Mouse (Mus musculus) midbrain, embryonic 10.5 days (tissue): ENCODE results near the gene Ddx51. TPM values are rescaled to one million over a fixed set of nuclear protein-coding genes. Genes with fewer than 3 reads are reported as not detected.

Source experiments
- DNase-seq: peaks from one replicate; pipeline ENCODE4 v3.0.0-alpha.2; 2017; ENCODE audit warnings: low spot score
- H3K27ac ChIP-seq: fragments of 300-500 bp; sonication (generic); replicated peaks from 2 replicates; pipeline ENCODE4 v1.5.1; 2016; ENCODE audit warnings: mild to moderate bottlenecking
- H3K27me3 ChIP-seq: fragments of 300-500 bp; sonication (generic); 2 replicates; pipeline ENCODE4 v1.6.1; 2016; ENCODE audit warnings: low read depth, mild to moderate bottlenecking; ENCODE audit not compliant: poor library complexity, severe bottlenecking
- H3K36me3 ChIP-seq: fragments of 300-500 bp; sonication (generic); 2 replicates; pipeline ENCODE4 v1.6.1; 2016; ENCODE audit warnings: mild to moderate bottlenecking, moderate library complexity
- H3K4me1 ChIP-seq: fragments of 300-500 bp; sonication (generic); 2 replicates; pipeline ENCODE4 v1.6.1; 2016
- H3K4me3 ChIP-seq: fragments of 300-500 bp; sonication (generic); 2 replicates; pipeline ENCODE4 v1.5.1; 2016; ENCODE audit warnings: mild to moderate bottlenecking, moderate library complexity
- H3K9me3 ChIP-seq: fragments of 300-500 bp; sonication (generic); replicated peaks from 2 replicates; pipeline ENCODE4 v1.6.1; 2016; ENCODE audit warnings: mild to moderate bottlenecking
- WGBS: fragments of 180-500 bp; shearing (Covaris S2); methylation state at CpG from one replicate; pipeline ENCODE4 v1.1.7; 2016; 5-methylcytosine and 5-hydroxymethylcytosine counted together
- polyA plus RNA-seq: library from polyadenylated mRNA; unstranded; fragments of >200 nt; fragmentation: Nextera tagmentation; extraction: Ambion mirVana; gene quantifications from 2 replicates; pipeline ENCODE4 v1.2.1, GENCODE M21; 2016

Ddx51 gene
- 31.0 and 33.1 TPM in 2 replicates for polyA plus RNA-seq

- Histone ChIP-seq H3K4me3 (peak within 1 kb of the TSS; percentile 99), H3K27me3 (no peaks in the 10 kb centered on the region), H3K27ac (peak within 1 kb of the TSS; percentile 90), H3K9me3 (no peaks in the 10 kb centered on the region), H3K4me1 (peaks cover 26% of the 10 kb centered on the region), H3K36me3 (peaks cover 76% of the 10 kb centered on the region)
- DNase-seq, result peak; percentile 95
- WGBS, result 1% methylated on average over 91 of the region's 91 CpGs
Observed at GRCm38 (mm10) chr5:110652719-110653648, at the start of gene Ddx51, which contains the start of gene Noc4l. Gene Ddx51, plus strand, starts transcription at chr5:110653451. Gene Noc4l, minus strand, starts transcription at chr5:110653417.

- WGBS, result 89% methylated on average over 2 of the region's 2 CpGs
- Histone ChIP-seq H3K4me1 (no peaks in the 10 kb centered on the region), H3K4me3 (no peak overlapping the region), H3K36me3 (no peaks in the 10 kb centered on the region), H3K9me3 (no peaks in the 10 kb centered on the region), H3K27me3 (no peaks in the 10 kb centered on the region; the same call in 1 of the 2 replicates), H3K27ac (no peak overlapping the region)
- DNase-seq, result no peak
Observed at GRCm38 (mm10) chr5:110604311-110604710, 48.9 kb upstream of the Ddx51 start.

- WGBS, result 67% methylated on average over 5 of the region's 5 CpGs
- Histone ChIP-seq H3K27me3 (no peaks in the 10 kb centered on the region), H3K4me3 (no peak overlapping the region), H3K27ac (no peak overlapping the region), H3K9me3 (no peaks in the 10 kb centered on the region), H3K4me1 (0 out of 2 replicates have a peak, but pooled peaks cover 4% of the 10 kb centered on the region), H3K36me3 (no peaks in the 10 kb centered on the region)
- DNase-seq, result no peak
Observed at GRCm38 (mm10) chr5:110605531-110606221, 47.6 kb upstream of the Ddx51 start.

GRCm38 (mm10) chr5:110607767-110608166 lies 45.5 kb upstream of the Ddx51 start:
- 84% methylated on average over 3 of the region's 3 CpGs for WGBS
- H3K4me3 ChIP-seq, result no peak overlapping the region
- H3K9me3 ChIP-seq, result no peaks in the 10 kb centered on the region
- H3K4me1 ChIP-seq, result 0 out of 2 replicates have a peak, but pooled peaks cover 4% of the 10 kb centered on the region
- H3K27me3 ChIP-seq, result no peaks in the 10 kb centered on the region
- no peak for DNase-seq
- no peak overlapping the region for H3K27ac ChIP-seq
- no peaks in the 10 kb centered on the region for H3K36me3 ChIP-seq

- no peak for DNase-seq
- H3K27me3 ChIP-seq, result no peaks in the 10 kb centered on the region
- no peaks in the 10 kb centered on the region for H3K9me3 ChIP-seq
- no peak overlapping the region for H3K4me3 ChIP-seq
- 0 out of 2 replicates have a peak, but pooled peaks cover 4% of the 10 kb centered on the region for H3K4me1 ChIP-seq
- 79% methylated on average over 6 of the region's 6 CpGs for WGBS
- H3K36me3 ChIP-seq, result no peaks in the 10 kb centered on the region
- H3K27ac ChIP-seq, result no peak overlapping the region
Observed at GRCm38 (mm10) chr5:110608336-110608735, 44.9 kb upstream of the Ddx51 start.

GRCm38 (mm10) chr5:110608941-110609340 lies 44.3 kb upstream of the Ddx51 start:
- Histone ChIP-seq H3K27me3 (no peaks in the 10 kb centered on the region), H3K36me3 (no peaks in the 10 kb centered on the region), H3K4me3 (no peak overlapping the region), H3K4me1 (0 out of 2 replicates have a peak, but pooled peaks cover 4% of the 10 kb centered on the region), H3K27ac (no peak overlapping the region), H3K9me3 (no peaks in the 10 kb centered on the region)
- 65% methylated on average over 8 of the region's 8 CpGs for WGBS
- no peak for DNase-seq

GRCm38 (mm10) chr5:110609425-110609824 lies 43.8 kb upstream of the Ddx51 start:
- no peak overlapping the region for H3K4me3 ChIP-seq
- no peaks in the 10 kb centered on the region for H3K27me3 ChIP-seq
- H3K9me3 ChIP-seq, result no peaks in the 10 kb centered on the region
- H3K27ac ChIP-seq, result no peak overlapping the region
- WGBS, result 87% methylated on average over 3 of the region's 3 CpGs
- H3K36me3 ChIP-seq, result no peaks in the 10 kb centered on the region
- H3K4me1 ChIP-seq, result 0 out of 2 replicates have a peak, but pooled peaks cover 4% of the 10 kb centered on the region
- no peak for DNase-seq

- 86% methylated on average over 5 of the region's 5 CpGs for WGBS
- no peak for DNase-seq
- Histone ChIP-seq H3K4me1 (0 out of 2 replicates have a peak, but pooled peaks cover 4% of the 10 kb centered on the region), H3K4me3 (no peak overlapping the region), H3K36me3 (no peaks in the 10 kb centered on the region), H3K27ac (no peak overlapping the region), H3K27me3 (no peaks in the 10 kb centered on the region), H3K9me3 (no peaks in the 10 kb centered on the region)
Observed at GRCm38 (mm10) chr5:110609868-110610267, 43.4 kb upstream of the Ddx51 start.

- no peak overlapping the region for H3K4me3 ChIP-seq
- no peaks in the 10 kb centered on the region for H3K9me3 ChIP-seq
- WGBS, result 86% methylated on average over 7 of the region's 7 CpGs
- H3K27ac ChIP-seq, result no peak overlapping the region
- 0 out of 2 replicates have a peak, but pooled peaks cover 4% of the 10 kb centered on the region for H3K4me1 ChIP-seq
- DNase-seq, result no peak
- H3K27me3 ChIP-seq, result no peaks in the 10 kb centered on the region
- H3K36me3 ChIP-seq, result no peaks in the 10 kb centered on the region
Observed at GRCm38 (mm10) chr5:110610484-110610883, 42.8 kb upstream of the Ddx51 start.

- no peak for DNase-seq
- Histone ChIP-seq H3K4me3 (no peak overlapping the region), H3K27ac (no peak overlapping the region), H3K4me1 (0 out of 2 replicates have a peak, but pooled peaks cover 4% of the 10 kb centered on the region), H3K36me3 (no peaks in the 10 kb centered on the region), H3K9me3 (no peaks in the 10 kb centered on the region), H3K27me3 (no peaks in the 10 kb centered on the region)
- 85% methylated on average over 5 of the region's 5 CpGs for WGBS
Observed at GRCm38 (mm10) chr5:110611435-110612158, 41.7 kb upstream of the Ddx51 start.

- no peaks in the 10 kb centered on the region for H3K9me3 ChIP-seq
- no peaks in the 10 kb centered on the region for H3K36me3 ChIP-seq
- 92% methylated on average over 6 of the region's 6 CpGs for WGBS
- H3K4me1 ChIP-seq, result no peaks in the 10 kb centered on the region
- H3K27ac ChIP-seq, result no peak overlapping the region
- DNase-seq, result no peak
- H3K27me3 ChIP-seq, result no peaks in the 10 kb centered on the region
- H3K4me3 ChIP-seq, result no peak overlapping the region
Observed at GRCm38 (mm10) chr5:110619226-110619625, 34.0 kb upstream of the Ddx51 start.

GRCm38 (mm10) chr5:110624319-110624718 lies 28.9 kb upstream of the Ddx51 start:
- Histone ChIP-seq H3K27me3 (0 out of 2 replicates have a peak, but pooled peaks cover 4% of the 10 kb centered on the region), H3K27ac (no peak overlapping the region), H3K36me3 (no peaks in the 10 kb centered on the region), H3K9me3 (no peaks in the 10 kb centered on the region), H3K4me1 (peaks cover 6% of the 10 kb centered on the region), H3K4me3 (no peak overlapping the region)
- DNase-seq, result no peak
- 87% methylated on average over 2 of the region's 2 CpGs for WGBS
